Mouse (Mus musculus) left cerebral cortex, postnatal 10 days (tissue): ENCODE measurements around the gene Emp3. TPM values are rescaled to one million over a fixed set of nuclear protein-coding genes. Genes with fewer than 3 reads are reported as not detected.
A peak's percentile ranks its signal among the peaks of the same experiment; 100 is the strongest.
"Not testable (repeated sequence)": the region's sequence is repeated elsewhere in the genome, so short reads cannot be mapped to it uniquely, and the experiment has no call there.

Experiments used
- DNase-seq, 2 experiments: peaks; one replicate each; pipeline ENCODE4 v3.0.0; 2021 to 2022; ENCODE audit warnings: low spot score in 2 of 2, mixed read lengths in 1 of 2; ENCODE audit errors: extremely low spot score in 1 of 2
- intact Hi-C: fragments of 180-260 bp; cut with DNase I; formaldehyde crosslinking; loops from one replicate; pipeline ENCODE4 v1.15.1; 2025
- total RNA-seq, 2 experiments: library from RNA; stranded (reverse); gene quantifications; 2 replicates each; pipeline ENCODE4 v1.2.3; 2021

The Emp3 gene
- total RNA-seq, 2 experiments from 2014 or later, result 4.6 to 6.7 TPM

DNA sequence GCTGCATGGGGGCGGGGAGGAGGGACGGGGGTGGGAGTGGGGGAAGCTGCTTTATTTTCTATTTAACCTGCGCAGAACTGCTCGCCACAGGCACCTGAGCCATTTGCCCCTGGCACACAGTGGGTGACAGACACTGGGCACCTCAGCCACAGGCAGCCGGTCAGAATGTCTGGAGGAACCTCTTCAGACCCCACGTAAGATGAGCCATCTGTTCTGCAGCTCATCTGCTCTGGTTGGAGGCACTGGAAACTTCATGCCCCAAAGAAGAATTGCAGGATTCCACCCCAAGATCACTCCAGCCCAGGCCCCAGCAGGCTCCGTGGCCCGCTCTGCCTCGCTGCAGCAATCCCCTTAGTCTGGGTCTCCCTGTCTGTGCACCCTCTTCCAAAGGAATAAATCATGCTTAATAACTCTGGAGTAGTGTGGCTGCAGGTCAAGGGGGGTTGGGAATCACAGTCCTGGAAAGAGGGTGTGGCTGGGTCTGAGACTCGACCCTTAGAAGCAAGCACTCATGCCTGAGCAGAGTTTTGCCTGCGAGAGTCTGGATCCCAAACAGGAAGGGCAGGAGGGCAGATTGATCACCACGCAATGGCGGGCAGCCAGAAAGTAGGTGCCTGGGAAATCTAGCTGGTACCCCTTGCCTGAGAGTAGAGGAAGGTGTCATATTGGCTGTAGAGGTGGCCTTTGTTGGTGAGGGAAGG is 4.0 kb downstream of the Emp3 start:
- DNase-seq, result no peak
- intact Hi-C loops, result no loop called here

- DNase-seq, result peak; percentile 79 to 89
- intact Hi-C loops, result no loop called here
These were observed 4.9 kb downstream of the Emp3 start for GRCm38 (mm10) chr7:45916056-45917003.

DNA sequence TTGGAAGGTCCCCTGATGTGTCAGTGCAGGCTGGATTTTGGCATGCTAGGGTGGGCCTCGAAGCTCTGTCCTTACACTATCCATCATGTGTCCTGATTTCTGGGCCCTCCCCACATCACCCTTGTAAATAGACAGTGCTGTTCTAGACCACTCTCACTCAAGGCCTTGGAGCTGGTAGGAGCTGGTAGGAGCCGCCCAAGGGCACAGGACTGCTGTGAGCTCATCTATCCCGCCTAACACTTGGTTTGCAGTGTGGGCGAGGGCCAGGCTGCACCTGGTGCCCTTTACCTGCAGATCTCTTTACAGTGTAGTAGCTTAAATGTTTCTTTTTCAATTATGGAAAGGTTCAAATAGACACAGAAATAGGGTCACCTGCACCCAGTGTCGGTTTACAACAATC is 6.2 kb downstream of the Emp3 start:
- DNase-seq, result no peak
- intact Hi-C loops, result no loop called here

GRCm38 (mm10) chr7:45914067-45914466 is 7.1 kb downstream of the Emp3 start:
- intact Hi-C loops, result no loop called here
- no peak for DNase-seq

DNA sequence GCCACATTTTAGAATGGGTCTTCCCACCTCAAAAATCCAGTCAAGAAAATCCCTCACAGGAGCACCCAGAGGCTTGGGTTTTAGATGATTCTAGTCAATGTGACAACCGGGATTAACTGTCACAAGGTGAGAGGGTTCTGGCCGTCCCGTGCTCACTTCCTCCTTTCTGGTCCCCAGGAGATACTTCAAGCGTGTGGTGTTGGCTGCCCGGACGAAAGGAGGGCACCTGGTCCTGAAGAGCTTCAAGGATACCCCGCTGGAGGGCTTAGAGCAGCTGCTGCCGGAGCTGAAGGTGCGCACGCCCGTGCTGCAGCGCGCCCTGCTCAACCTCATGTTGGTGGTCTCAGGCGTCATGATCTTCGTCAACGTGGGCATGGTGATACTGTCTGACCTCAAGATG is 12.1 kb downstream of the Emp3 start:
- DNase-seq, result no peak
- intact Hi-C loops, result no loop called here

GRCm38 (mm10) chr7:45908384-45908783 is 12.8 kb downstream of the Emp3 start:
- no peak for DNase-seq
- intact Hi-C loops, result no loop called here

- intact Hi-C loops, result no loop called here
- DNase-seq, result no peak
These were observed 14.6 kb downstream of the Emp3 start for GRCm38 (mm10) chr7:45906622-45907021.

GRCm38 (mm10) chr7:45902481-45903002 is 18.7 kb downstream of the Emp3 start:
- intact Hi-C loops, result no loop called here
- DNase-seq, result no peak

GRCm38 (mm10) chr7:45901562-45901961 is 19.6 kb downstream of the Emp3 start:
- intact Hi-C loops, result no loop called here
- no peak for DNase-seq

DNA sequence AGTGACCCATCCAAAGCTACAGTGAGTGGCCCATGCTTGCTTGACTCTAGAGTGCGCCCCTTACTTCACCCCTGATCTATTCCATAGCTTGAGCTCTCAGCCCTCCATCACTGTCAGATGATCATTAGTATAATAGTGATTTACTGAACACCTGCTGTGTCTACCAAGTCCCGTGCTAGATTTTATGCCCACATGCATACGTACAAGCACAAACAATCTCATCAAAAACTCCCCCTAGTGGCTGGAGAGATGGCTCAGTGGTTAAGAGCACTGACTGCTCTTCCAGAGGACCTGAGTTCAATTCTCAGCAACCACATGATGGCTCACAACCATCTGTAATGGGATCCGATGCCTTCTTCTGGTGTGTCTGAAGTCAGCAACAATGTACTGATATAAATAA is 23.1 kb downstream of the Emp3 start:
- DNase-seq, intact Hi-C loops: not testable (repeated sequence)

- intact Hi-C loops, result no loop called here
- peak; percentile 49 to 75 for DNase-seq
These were observed 23.9 kb downstream of the Emp3 start for GRCm38 (mm10) chr7:45897258-45897757.

- peak; percentile 96 to 98 for DNase-seq
- intact Hi-C loops, result no loop called here
These were observed 24.5 kb downstream of the Emp3 start, which contains the start of the genes Syngr4 and Tmem143 for GRCm38 (mm10) chr7:45896517-45897257. TSS of gene Syngr4 (minus strand) at chr7:45896714. TSS of gene Tmem143 (plus strand) at chr7:45896941.

DNA sequence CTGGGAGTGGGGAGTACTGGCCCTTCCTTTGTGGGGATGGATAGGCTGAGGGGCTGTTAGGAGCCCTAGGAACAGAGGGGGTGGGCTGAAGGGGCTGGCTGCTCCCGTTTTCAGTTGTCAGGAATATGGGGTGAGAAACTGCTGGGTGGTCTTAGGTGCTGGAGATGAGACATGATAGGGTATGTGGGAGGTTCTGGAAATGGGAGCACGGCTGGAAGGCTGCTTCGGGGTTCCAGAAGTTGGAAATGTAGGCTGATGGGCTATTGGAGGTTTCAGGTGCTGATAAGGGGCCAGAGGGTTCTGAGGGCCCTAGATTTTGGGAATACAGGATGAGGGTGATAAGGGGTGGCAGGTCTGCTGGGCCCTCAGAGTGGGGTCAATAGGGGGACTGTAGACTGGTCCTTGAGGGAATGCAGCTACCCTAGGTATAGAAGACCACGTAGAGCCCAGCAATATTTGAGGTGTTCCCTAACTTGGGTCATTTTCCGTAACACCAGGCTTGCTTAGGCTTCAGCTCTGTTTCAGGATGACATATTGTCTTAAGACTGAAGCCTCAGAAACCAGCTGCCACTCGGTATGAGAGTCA is 25.2 kb downstream of the Emp3 start:
- intact Hi-C loops, result no loop called here

GRCm38 (mm10) chr7:45892651-45893050 is 28.6 kb downstream of the Emp3 start:
- DNase-seq, result no peak
- intact Hi-C loops, result no loop called here

More for the DNA sequence above, 25.2 kb downstream of the Emp3 start:
- DNase-seq, result no peak

- intact Hi-C loops, result no loop called here
- DNase-seq, result no peak
These were observed 34.0 kb downstream of the Emp3 start for GRCm38 (mm10) chr7:45887246-45887645.

DNA sequence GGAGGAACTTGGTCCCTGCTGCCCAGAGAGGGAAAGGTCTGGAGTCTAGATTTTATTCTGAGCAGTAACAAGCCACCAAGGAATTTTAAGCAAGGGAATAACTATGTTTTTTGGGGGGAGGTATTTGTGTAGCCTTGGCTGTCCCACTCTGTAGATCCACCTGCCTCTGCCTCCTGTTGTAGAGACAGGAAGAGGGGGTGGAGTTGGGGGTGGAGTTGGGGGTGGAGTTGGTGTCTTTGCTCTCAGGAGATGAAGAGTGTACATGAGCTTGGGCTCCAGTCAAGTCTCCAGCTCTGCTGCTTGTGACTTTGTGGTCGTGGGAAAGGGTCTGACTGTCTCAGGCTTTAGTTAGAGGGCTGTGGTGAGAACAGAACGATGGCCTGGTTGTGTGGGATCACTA is 40.2 kb downstream of the Emp3 start:
- DNase-seq, result no peak
- intact Hi-C loops, result no loop called here

- no peak for DNase-seq
- intact Hi-C loops, result no loop called here
These were observed 40.7 kb downstream of the Emp3 start for GRCm38 (mm10) chr7:45880531-45880930.

GRCm38 (mm10) chr7:45878278-45878677 is 42.9 kb downstream of the Emp3 start, which contains the start of gene Grin2d:
TSS of gene Grin2d (minus strand) at chr7:45878378.
- intact Hi-C loops, DNase-seq: not testable (repeated sequence)
